28 mouse cellular contexts compared by ENCODE assay signal in the genomic region with DNA sequence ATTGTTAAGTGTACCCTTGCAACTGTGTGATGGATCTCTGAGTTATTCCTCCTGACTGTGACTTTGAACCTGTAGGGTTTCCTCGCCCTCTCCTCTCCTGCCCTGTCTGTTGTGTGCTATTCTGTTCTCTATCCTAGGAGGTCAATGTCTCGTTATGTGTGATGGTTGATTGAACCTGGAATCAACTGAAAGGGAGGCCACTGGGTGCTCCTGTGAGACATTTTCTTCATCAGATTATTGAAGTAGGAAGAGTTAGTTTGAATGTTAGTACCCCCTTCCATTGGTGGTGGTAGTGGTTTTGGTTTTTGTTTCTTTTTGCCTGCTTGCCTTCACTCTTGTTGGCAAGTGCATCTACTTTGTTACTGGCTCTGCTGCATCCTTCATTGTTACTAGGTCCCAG. TPM values are rescaled to one million over a fixed set of nuclear protein-coding genes. Genes with fewer than 3 reads are reported as not detected.
DNase-seq lines count a peak whose midpoint lies in the region; ATAC-seq and TF ChIP-seq lines count a peak whose summit lies in the region.
"Had no signal": no experiment of that assay in that cellular context is flagged by ENCODE, and none has a peak within 500 bp of the region (broad histone marks: within the 10 kb centered on the region; RNA-seq: fewer than 3 reads in every experiment).

Gene Tunar, plus strand, starts transcription at position 301 of the 400 bp plus-strand sequence.

- H3K4me3 ChIP-seq in hindbrain, embryonic 14.5 days (replicated peaks; ENCODE audit: low read length) = no peak within 1 kb of the TSS
- no peak within 1 kb of the TSS for H3K4me3 ChIP-seq in hindbrain, embryonic 11.5 days (ENCODE audit: low read depth, low read length)
- H3K4me3 ChIP-seq in left cerebral cortex, adult 2 months = no peak within 1 kb of the TSS
- no peak within 1 kb of the TSS for H3K4me3 ChIP-seq in neural tube, embryonic 14.5 days (ENCODE audit: low read depth, low read length)
- no peak within 1 kb of the TSS for H3K4me3 ChIP-seq in lung, adult 2 months (replicated peaks; ENCODE audit: extremely low read depth, low read depth, low read length)
- H3K4me3 ChIP-seq: gastrocnemius, adult 2 months had no signal

- H3K9ac ChIP-seq in hindbrain, embryonic 14.5 days = no peak within 1 kb of the TSS
- no peak within 1 kb of the TSS for H3K9ac ChIP-seq in hindbrain, embryonic 11.5 days (ENCODE audit: low read depth, low read length)
- no peak within 1 kb of the TSS for H3K9ac ChIP-seq in neural tube, embryonic 14.5 days (replicated peaks; ENCODE audit: low read depth, low read length)

- no peak within 1 kb of the TSS for H3K27ac ChIP-seq in hindbrain, embryonic 14.5 days
- H3K27ac ChIP-seq in hindbrain, embryonic 11.5 days (ENCODE audit: low read depth, low read length) = no peak within 1 kb of the TSS
- H3K27ac ChIP-seq in left cerebral cortex, adult 2 months = no peak within 1 kb of the TSS
- H3K27ac ChIP-seq in neural tube, embryonic 14.5 days (ENCODE audit: low read depth, low read length) = no peak within 1 kb of the TSS
- H3K27ac ChIP-seq: gastrocnemius, adult 2 months had no signal

- DNase-seq in hindbrain, embryonic 14.5 days (ENCODE audit: low spot score) = no peak
- DNase-seq in hindbrain, embryonic 11.5 days (ENCODE audit: low spot score) = no peak
- DNase-seq in left cerebral cortex, postnatal 10 days (ENCODE audit: extremely low spot score in 1 of 2, low spot score in 2 of 2) = no peak
- no peak for DNase-seq in left cerebral cortex, adult 2 months (ENCODE audit: extremely low spot score in 1 of 2, low spot score in 2 of 2)
- DNase-seq in neural tube, embryonic 10.5 days (ENCODE audit: extremely low spot score, low spot score) = no peak
- DNase-seq in lung, adult 2 months = no peak
- DNase-seq: adrenal gland, postnatal 14 days; cerebellum, adult 11 months; embryo, embryonic 11 days; gastrocnemius, adult 2 months; heart, postnatal 10 days; kidney, adult 2 months; kidney, postnatal 10 days; liver; lung, postnatal 10 days; right cerebral cortex, postnatal 14 days; thymus, postnatal 4 days had no signal

- H3K27me3 ChIP-seq in hindbrain, embryonic 14.5 days (ENCODE audit: control insufficient read depth, insufficient read depth, low read length) = no peaks in the 10 kb centered on the region; the same call in 1 of the 2 replicates
- peaks cover 20% of the 10 kb centered on the region for H3K27me3 ChIP-seq in hindbrain, embryonic 11.5 days (ENCODE audit: control insufficient read depth, insufficient read depth, low read length)
- no peaks in the 10 kb centered on the region; the same call in 1 of the 2 replicates for H3K27me3 ChIP-seq in neural tube, embryonic 14.5 days (ENCODE audit: control insufficient read depth, insufficient read depth, low read length)

- H3K9me3 ChIP-seq in hindbrain, embryonic 14.5 days (ENCODE audit: control insufficient read depth, low read length) = no peaks in the 10 kb centered on the region
- no peaks in the 10 kb centered on the region for H3K9me3 ChIP-seq in hindbrain, embryonic 11.5 days (ENCODE audit: control insufficient read depth, low read length)
- H3K9me3 ChIP-seq in neural tube, embryonic 14.5 days (ENCODE audit: control insufficient read depth, low read length) = no peaks in the 10 kb centered on the region

- no peak for TF ChIP-seq CTCF in left cerebral cortex, adult 2 months (IDR thresholded peaks at IDR 0.05)
- no peak for TF ChIP-seq CTCF in lung, adult 2 months (IDR thresholded peaks at IDR 0.05; ENCODE audit: insufficient read depth, low read length)

- intact Hi-C loops in left cerebral cortex, postnatal 10 days (cut with DNase I) = loop anchor here (10.0 kb wide), 1 partner anchor 279 kb away; no protein-coding TSS in a partner anchor
- intact Hi-C loops in left cerebral cortex, adult 2 months (cut with DNase I) = no loop called here

- H3K4me2 ChIP-seq in hindbrain, embryonic 14.5 days (replicated peaks) = no peak within 1 kb of the TSS
- no peak within 1 kb of the TSS for H3K4me2 ChIP-seq in hindbrain, embryonic 11.5 days (replicated peaks; ENCODE audit: low read depth, low read length)
- H3K4me2 ChIP-seq in neural tube, embryonic 14.5 days (ENCODE audit: low read depth, low read length) = no peak within 1 kb of the TSS
- H3K4me2 ChIP-seq: heart, embryonic 11.5 days had no signal

- ATAC-seq in hindbrain, embryonic 14.5 days (ENCODE audit: low FRiP score) = no peak
- no peak for ATAC-seq in hindbrain, embryonic 11.5 days (ENCODE audit: low FRiP score)
- ATAC-seq in neural tube, embryonic 14.5 days (ENCODE audit: low read depth) = no peak
- ATAC-seq: forebrain, embryonic 16.5 days; inflammation-experienced regulatory T-cells, adult 6 months had no signal

- no peak for TF ChIP-seq POLR2A in lung, adult 2 months (IDR thresholded peaks at IDR 0.05; ENCODE audit: borderline replicate concordance, extremely low read depth, low read depth, low read length)

- H3K4me1 ChIP-seq in hindbrain, embryonic 14.5 days (replicated peaks; ENCODE audit: control insufficient read depth, insufficient read depth, low read length) = peaks cover 17% of the 10 kb centered on the region
- H3K4me1 ChIP-seq in hindbrain, embryonic 11.5 days (replicated peaks; ENCODE audit: control insufficient read depth, insufficient read depth, low read length) = no peaks in the 10 kb centered on the region; the same call in 1 of the 2 replicates
- peaks cover 7% of the 10 kb centered on the region; the same call in 1 of the 2 replicates for H3K4me1 ChIP-seq in neural tube, embryonic 14.5 days (ENCODE audit: control insufficient read depth, insufficient read depth, low read length)
- no peaks in the 10 kb centered on the region for H3K4me1 ChIP-seq in lung, adult 2 months (ENCODE audit: control insufficient read depth, insufficient read depth, low read length)

- no peaks in the 10 kb centered on the region for H3K36me3 ChIP-seq in hindbrain, embryonic 14.5 days (replicated peaks; ENCODE audit: control insufficient read depth, insufficient read depth)
- H3K36me3 ChIP-seq in hindbrain, embryonic 11.5 days (ENCODE audit: control insufficient read depth, insufficient read depth, low read length) = no peaks in the 10 kb centered on the region
- H3K36me3 ChIP-seq in neural tube, embryonic 14.5 days (ENCODE audit: control insufficient read depth, insufficient read depth, low read length) = no peaks in the 10 kb centered on the region

- 90% methylated on average over 2 of the region's 2 CpGs for WGBS in hindbrain, embryonic 14.5 days
- WGBS in hindbrain, embryonic 11.5 days = 75% methylated on average over 2 of the region's 2 CpGs
- WGBS in neural tube, embryonic 14.5 days = 85% methylated on average over 2 of the region's 2 CpGs
- 92% methylated on average over 2 of the region's 2 CpGs for WGBS in lung, adult 2 months

RNA-seq across cellular contexts. Expression of gene Tunar, which starts in this region (rescaled TPM):
- polyA plus RNA-seq in hindbrain, embryonic 14.5 days (2014; fragmentation: Nextera tagmentation; extraction: Ambion mirVana) = 20.3 and 25.9 TPM in 2 replicates
- polyA plus RNA-seq in hindbrain, embryonic 11.5 days (2014; fragmentation: Nextera tagmentation; extraction: Ambion mirVana) = 1.2 and 1.3 TPM in 2 replicates
- 10 to 100 TPM; 18.5 to 20.5 TPM for total RNA-seq in left cerebral cortex, postnatal 10 days (2021)
- total RNA-seq in left cerebral cortex, adult 2 months (2021) = 10 to 100 TPM in 1 of 2 experiments, 1 to 10 TPM in 1; 7.6 to 11.2 TPM
- 19.7 and 29.9 TPM in 2 replicates for polyA plus RNA-seq in neural tube, embryonic 14.5 days (2014; fragmentation: Nextera tagmentation; extraction: Ambion mirVana)
- not detected in 2 replicates for polyA plus RNA-seq in lung, adult 2 months (2012; rRNA removed)
- total RNA-seq: CH12.LX; gastrocnemius, adult 2 months; granulocyte monocyte progenitor cell, adult 5-6 weeks; megakaryocyte, adult 5-6 weeks; MEL; neutrophil, adult 5-6 weeks had no signal
- polyA plus RNA-seq: inflammation-experienced regulatory T-cells, adult 6 months; kidney, adult 2 months; liver, embryonic 16.5 days; spleen, adult 2 months had no signal
